Mouse (Mus musculus): Measurements from ENCODE around the gene Olfr724. TPM values are rescaled to one million over a fixed set of nuclear protein-coding genes. Genes with fewer than 3 reads are reported as not detected.

Gene Olfr724
- total RNA-seq (2023) = not detected in 4 replicates

GRCm38 (mm10) chr14:49963174-49963573, at the start of gene Olfr724:
TSS of gene Olfr724 (minus strand) at chr14:49963274.

DNA sequence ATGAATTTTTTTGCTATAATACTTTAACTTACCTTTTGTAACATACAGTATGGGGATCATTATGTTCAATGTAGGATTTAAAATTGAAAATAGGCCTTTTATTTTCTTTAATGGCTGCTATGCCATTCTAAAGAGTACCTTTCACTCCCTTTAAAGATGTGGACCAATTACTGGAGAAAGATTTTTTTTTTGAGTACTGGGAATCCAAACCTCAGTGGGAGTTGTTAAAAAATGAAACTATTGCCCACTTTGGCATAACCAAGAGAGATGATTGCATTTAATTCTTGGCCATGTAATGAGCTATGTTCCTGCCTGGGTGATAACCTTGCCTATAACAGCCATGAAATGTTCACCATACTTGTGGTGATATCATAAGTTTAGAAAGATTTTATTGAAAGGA, 31.4 kb downstream of the Olfr724 start, which contains the start of gene Olfr723:
Olfr723 (minus strand) TSS at position 101 of the 400 bp plus-strand sequence.

Other genes with a start within 250 kb of the Olfr724 start
- not detected in 4 replicates for gene Armh4, start 179.9 kb downstream of the Olfr724 start, total RNA-seq (2023)
- gene Olfr722, start 61.3 kb downstream of the Olfr724 start, total RNA-seq (2023) = not detected in 4 replicates
- gene Olfr723, start 31.5 kb downstream of the Olfr724 start, total RNA-seq (2023) = not detected in 4 replicates
- not detected in 4 replicates for gene Olfr725, start 77.1 kb upstream of the Olfr724 start, total RNA-seq (2023)
- gene Olfr726, start 127.7 kb upstream of the Olfr724 start, total RNA-seq (2023) = not detected in 4 replicates
- not detected in 4 replicates for gene Olfr727, start 159.9 kb upstream of the Olfr724 start, total RNA-seq (2023)
- gene Olfr728, start 179.4 kb upstream of the Olfr724 start, total RNA-seq (2023) = not detected in 4 replicates
- gene Olfr729, start 189.6 kb upstream of the Olfr724 start, total RNA-seq (2023) = not detected in 4 replicates
- not detected in 4 replicates for gene Olfr730, start 224.9 kb upstream of the Olfr724 start, total RNA-seq (2023)

Measured in B cell, adult 62 days (primary cell).